Mouse (Mus musculus): ENCODE measurements around the gene Trpm2. TPM values are rescaled to one million over a fixed set of nuclear protein-coding genes. Genes with fewer than 3 reads are reported as not detected.

Gene Trpm2
- polyA plus RNA-seq, 1 experiment from 2014 or later, result 0.86 TPM

DNA sequence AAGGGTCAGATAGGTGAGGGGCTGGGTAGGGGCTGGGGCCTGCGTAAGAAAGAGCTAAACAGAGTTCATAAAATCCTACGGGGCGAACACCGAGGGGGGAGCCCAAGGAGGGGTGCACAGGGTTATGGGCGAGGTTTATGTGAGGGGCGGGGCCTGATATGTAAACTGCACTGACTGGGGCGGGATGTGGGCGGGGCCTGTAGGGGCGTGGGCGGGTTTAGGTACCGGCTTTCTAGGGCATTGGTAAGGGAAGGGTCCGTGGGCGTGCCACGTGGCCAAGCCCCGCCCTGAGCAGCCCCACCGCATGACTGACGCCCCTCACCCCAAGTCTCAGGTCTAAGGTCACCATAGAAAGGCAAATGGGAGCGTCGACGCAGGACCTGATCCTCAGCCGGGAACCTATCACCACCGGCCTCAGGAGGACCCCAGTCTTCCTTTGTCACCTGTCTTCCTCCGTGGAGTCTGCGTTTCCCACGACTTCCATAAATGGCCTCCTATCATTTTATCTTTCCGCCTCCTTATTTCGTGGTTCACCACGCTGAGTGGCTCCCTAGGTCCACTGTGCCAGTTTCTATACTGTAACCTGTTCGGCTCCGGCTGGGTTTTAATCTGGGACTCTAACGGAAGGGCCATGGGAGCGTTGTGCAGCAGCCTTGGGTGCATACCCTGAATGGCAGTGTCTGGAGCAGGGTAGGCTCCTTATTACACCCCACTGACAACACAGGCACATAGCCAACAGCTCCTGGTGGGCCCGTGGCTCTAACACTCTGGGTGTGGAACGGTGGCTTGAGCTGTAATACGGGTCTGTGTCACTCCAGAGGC is 67.3 kb downstream of the Trpm2 start:
- Histone ChIP-seq H3K4me2 (ENCODE audit: low read depth, low read length, severe bottlenecking) (peak overlapping the region; percentile 76), H3K36me3 (ENCODE audit: control insufficient read depth, insufficient read depth, low read length) (no peaks in the 10 kb centered on the region), H3K9me3 (ENCODE audit: control insufficient read depth, low read length) (no peaks in the 10 kb centered on the region), H3K4me1 (replicated peaks; ENCODE audit: control insufficient read depth, insufficient read depth, low read length) (0 out of 2 replicates have a peak, but pooled peaks cover 2% of the 10 kb centered on the region), H3K27ac (ENCODE audit: low read depth, low read length) (no peak overlapping the region), H3K27me3 (ENCODE audit: control insufficient read depth, insufficient read depth, low read length) (no peaks in the 10 kb centered on the region), H3K4me3 (ENCODE audit: low read depth, low read length) (peak overlapping the region; percentile 60), H3K9ac (ENCODE audit: low read length) (no peak overlapping the region)
- WGBS, result 6% methylated on average over 35 of the region's 35 CpGs
- DNase-seq (ENCODE audit: low spot score), result peak; percentile 91
- peak; percentile 85 for ATAC-seq (replicated peaks; ENCODE audit: low FRiP score)

DNA sequence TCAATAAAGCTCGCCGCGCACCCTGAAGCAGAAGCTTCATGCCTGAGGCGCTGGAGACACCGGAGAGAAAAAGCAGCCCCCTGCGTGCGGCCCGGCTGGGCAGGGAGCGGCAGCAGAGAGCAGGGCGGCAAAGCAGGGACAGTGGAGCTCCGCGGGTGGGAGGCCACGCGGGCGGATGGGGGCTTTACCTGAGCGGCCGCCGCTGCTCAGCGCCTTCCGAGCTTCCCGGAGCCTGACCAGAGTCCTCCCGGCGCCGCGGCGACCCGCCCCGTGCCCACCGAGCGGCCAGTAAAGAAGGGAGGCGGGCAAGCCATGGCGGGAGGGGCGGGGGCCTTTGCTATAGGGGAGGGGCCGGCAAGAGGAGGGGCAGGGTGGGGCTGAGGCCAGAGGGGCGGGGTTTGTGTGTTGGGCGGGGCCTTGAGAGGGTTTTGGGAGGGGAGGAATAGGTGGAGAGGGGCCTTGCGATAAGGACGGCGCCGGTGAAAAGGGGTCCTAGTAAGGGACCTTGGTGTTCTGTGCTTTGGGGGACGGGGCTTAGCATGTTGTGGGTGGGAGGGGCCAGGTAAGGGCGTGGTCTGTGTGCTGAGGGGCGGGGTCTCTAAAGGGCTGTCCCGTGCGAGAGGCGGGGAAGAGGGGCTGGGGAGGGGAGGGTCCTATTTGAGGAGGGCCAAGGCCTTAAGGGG is 68.0 kb downstream of the Trpm2 start, which contains the start of gene Lrrc3:
Gene Lrrc3 (minus strand): TSS at position 326 of the 683 bp plus-strand sequence.
- Histone ChIP-seq H3K9me3 (ENCODE audit: control insufficient read depth, low read length) (no peaks in the 10 kb centered on the region), H3K36me3 (ENCODE audit: control insufficient read depth, insufficient read depth, low read length) (no peaks in the 10 kb centered on the region), H3K4me3 (ENCODE audit: low read depth, low read length) (peak within 1 kb of the TSS; percentile 60), H3K4me1 (replicated peaks; ENCODE audit: control insufficient read depth, insufficient read depth, low read length) (0 out of 2 replicates have a peak, but pooled peaks cover 2% of the 10 kb centered on the region), H3K4me2 (ENCODE audit: low read depth, low read length, severe bottlenecking) (peak within 1 kb of the TSS; percentile 76), H3K27ac (ENCODE audit: low read depth, low read length) (no peak within 1 kb of the TSS), H3K27me3 (ENCODE audit: control insufficient read depth, insufficient read depth, low read length) (no peaks in the 10 kb centered on the region), H3K9ac (ENCODE audit: low read length) (peak within 1 kb of the TSS; percentile 66)
- peak; percentile 91 for DNase-seq (ENCODE audit: low spot score)
- ATAC-seq (replicated peaks; ENCODE audit: low FRiP score), result peak; percentile 81
- whole genome bisulfite sequencing, result under 1% methylated on average over 44 of the region's 46 CpGs

DNA sequence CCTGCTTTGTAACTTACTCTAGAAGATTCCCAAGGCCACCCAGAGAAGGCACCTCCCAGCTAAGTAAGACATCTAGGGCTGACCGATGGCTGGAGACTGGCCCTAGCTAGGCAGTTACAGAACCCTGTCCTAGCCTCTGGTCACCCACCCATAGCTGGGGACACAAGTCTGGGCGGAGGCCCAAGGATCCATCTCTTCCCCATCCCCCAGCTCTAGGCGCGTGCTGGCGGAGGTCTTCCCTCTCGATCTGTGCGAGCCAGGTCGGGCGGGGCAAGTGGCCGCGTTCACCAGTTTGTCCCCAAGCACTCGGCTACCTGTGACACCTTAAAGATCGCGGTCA is 68.5 kb downstream of the Trpm2 start:
- H3K9ac ChIP-seq (ENCODE audit: low read length), result peak overlapping the region; percentile 66
- ATAC-seq (replicated peaks; ENCODE audit: low FRiP score) (peak; percentile 45), DNase-seq (ENCODE audit: low spot score) (no peak)
- H3K27ac ChIP-seq (ENCODE audit: low read depth, low read length), result no peak overlapping the region
- 0 out of 2 replicates have a peak, but pooled peaks cover 2% of the 10 kb centered on the region for H3K4me1 ChIP-seq (replicated peaks; ENCODE audit: control insufficient read depth, insufficient read depth, low read length)
- H3K27me3 ChIP-seq (ENCODE audit: control insufficient read depth, insufficient read depth, low read length), result no peaks in the 10 kb centered on the region
- H3K4me2 ChIP-seq (ENCODE audit: low read depth, low read length, severe bottlenecking), result peak overlapping the region; percentile 76
- peak overlapping the region; percentile 60 for H3K4me3 ChIP-seq (ENCODE audit: low read depth, low read length)
- WGBS, result 1% methylated on average over 14 of the region's 14 CpGs
- no peaks in the 10 kb centered on the region for H3K36me3 ChIP-seq (ENCODE audit: control insufficient read depth, insufficient read depth, low read length)
- no peaks in the 10 kb centered on the region for H3K9me3 ChIP-seq (ENCODE audit: control insufficient read depth, low read length)

DNA sequence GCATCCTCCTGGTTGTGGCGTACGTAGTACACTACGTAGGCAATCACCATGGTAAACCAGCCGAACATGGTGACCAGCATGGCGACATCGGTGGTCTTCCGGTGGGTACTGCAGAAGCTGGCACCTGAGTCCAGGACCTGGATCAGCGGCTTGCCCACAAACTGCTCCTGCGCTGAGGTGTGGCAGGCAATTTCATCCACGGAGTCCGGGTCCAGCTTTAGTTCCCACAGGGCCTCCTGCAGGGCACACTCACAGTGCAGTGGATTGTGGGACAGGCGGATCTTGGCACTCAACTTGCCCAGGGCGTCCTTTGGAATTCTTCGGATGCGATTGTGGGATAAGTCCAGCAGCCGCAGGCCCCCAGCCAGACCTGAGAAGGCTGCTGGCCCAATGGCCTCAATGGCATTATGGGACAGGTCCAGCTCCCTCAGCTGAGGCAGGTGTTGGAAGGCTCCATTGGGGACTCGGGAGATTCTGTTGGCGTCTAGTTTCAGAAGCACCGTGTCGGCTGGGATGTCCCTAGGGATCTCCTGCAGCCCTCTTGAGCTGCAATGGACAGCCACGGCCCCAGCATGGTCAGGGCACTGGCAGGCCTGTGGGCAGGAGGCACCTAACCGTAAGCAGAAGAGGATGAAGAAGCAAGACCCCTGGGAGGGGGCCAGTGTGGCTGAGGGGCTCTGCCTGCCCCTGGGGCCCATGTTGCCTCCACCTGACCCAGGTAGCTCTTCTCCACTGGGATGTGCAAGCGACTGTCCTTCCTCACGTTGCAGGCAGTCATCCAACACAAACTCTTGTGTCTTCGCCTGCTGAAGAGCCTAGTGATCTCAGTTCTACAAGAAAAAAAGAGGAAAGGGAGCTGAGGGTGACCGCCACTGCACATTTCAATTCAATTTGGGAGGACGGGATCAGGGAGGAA is 69.2 kb downstream of the Trpm2 start:
- Histone ChIP-seq H3K4me2 (ENCODE audit: low read depth, low read length, severe bottlenecking) (no peak overlapping the region), H3K9ac (ENCODE audit: low read length) (no peak overlapping the region), H3K4me3 (ENCODE audit: low read depth, low read length) (no peak overlapping the region), H3K9me3 (ENCODE audit: control insufficient read depth, low read length) (no peaks in the 10 kb centered on the region), H3K27ac (ENCODE audit: low read depth, low read length) (no peak overlapping the region), H3K36me3 (ENCODE audit: control insufficient read depth, insufficient read depth, low read length) (no peaks in the 10 kb centered on the region), H3K27me3 (ENCODE audit: control insufficient read depth, insufficient read depth, low read length) (no peaks in the 10 kb centered on the region), H3K4me1 (replicated peaks; ENCODE audit: control insufficient read depth, insufficient read depth, low read length) (0 out of 2 replicates have a peak, but pooled peaks cover 2% of the 10 kb centered on the region)
- ATAC-seq (replicated peaks; ENCODE audit: low FRiP score) (no peak), DNase-seq (ENCODE audit: low spot score) (no peak)
- WGBS, result 87% methylated on average over 27 of the region's 27 CpGs

DNA sequence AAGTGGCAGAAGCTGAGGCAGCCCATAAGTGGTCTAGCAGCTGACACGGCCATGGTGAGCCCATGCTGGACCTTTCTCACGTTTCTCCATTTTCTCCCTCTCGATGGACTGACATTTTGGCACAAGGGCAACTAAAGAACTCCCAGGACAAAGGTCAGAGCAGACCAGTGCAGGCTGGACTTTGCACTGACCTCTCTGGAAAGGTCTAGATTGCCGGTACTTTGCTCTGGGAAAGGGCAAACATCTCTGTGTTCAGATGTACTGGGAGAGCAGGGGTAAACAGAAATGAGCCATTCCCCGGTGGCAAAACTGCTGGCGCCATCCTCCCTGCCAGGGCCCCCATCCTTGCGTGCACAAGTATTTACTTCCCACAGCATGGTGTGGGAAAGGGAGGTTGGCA is 70.2 kb downstream of the Trpm2 start:
- no peaks in the 10 kb centered on the region for H3K36me3 ChIP-seq (ENCODE audit: control insufficient read depth, insufficient read depth, low read length)
- ATAC-seq (replicated peaks; ENCODE audit: low FRiP score) (no peak), DNase-seq (ENCODE audit: low spot score) (no peak)
- no peak overlapping the region for H3K4me2 ChIP-seq (ENCODE audit: low read depth, low read length, severe bottlenecking)
- H3K9me3 ChIP-seq (ENCODE audit: control insufficient read depth, low read length), result no peaks in the 10 kb centered on the region
- H3K27ac ChIP-seq (ENCODE audit: low read depth, low read length), result no peak overlapping the region
- no peak overlapping the region for H3K9ac ChIP-seq (ENCODE audit: low read length)
- H3K4me3 ChIP-seq (ENCODE audit: low read depth, low read length), result no peak overlapping the region
- 85% methylated on average over 7 of the region's 7 CpGs for WGBS
- H3K4me1 ChIP-seq (replicated peaks; ENCODE audit: control insufficient read depth, insufficient read depth, low read length), result 0 out of 2 replicates have a peak, but pooled peaks cover 2% of the 10 kb centered on the region
- no peaks in the 10 kb centered on the region for H3K27me3 ChIP-seq (ENCODE audit: control insufficient read depth, insufficient read depth, low read length)

DNA sequence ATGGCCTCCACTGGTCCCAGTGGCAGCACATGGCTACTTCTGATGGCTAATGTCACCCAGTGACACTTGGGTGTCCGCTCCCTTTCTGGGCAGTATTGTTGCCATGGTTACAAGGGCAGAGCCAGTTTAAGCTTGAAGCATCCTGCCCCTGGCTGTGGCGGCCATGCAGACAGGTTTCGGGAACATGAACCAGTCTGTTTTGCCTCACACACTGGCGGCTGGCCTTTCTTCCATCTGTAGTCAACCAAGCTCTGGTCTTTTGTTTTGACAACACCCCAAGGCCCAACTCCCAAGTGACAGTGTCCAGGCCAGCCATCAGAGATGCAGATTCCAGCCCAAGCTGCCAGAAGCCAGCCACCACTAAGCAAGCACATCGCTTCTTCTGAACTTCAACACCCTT is 74.8 kb downstream of the Trpm2 start:
- no peak overlapping the region for H3K4me2 ChIP-seq (ENCODE audit: low read depth, low read length, severe bottlenecking)
- ATAC-seq (replicated peaks; ENCODE audit: low FRiP score) (no peak), DNase-seq (ENCODE audit: low spot score) (no peak)
- H3K4me1 ChIP-seq (replicated peaks; ENCODE audit: control insufficient read depth, insufficient read depth, low read length), result no peaks in the 10 kb centered on the region
- H3K27me3 ChIP-seq (ENCODE audit: control insufficient read depth, insufficient read depth, low read length), result no peaks in the 10 kb centered on the region
- no peaks in the 10 kb centered on the region for H3K36me3 ChIP-seq (ENCODE audit: control insufficient read depth, insufficient read depth, low read length)
- H3K27ac ChIP-seq (ENCODE audit: low read depth, low read length), result no peak overlapping the region
- H3K9me3 ChIP-seq (ENCODE audit: control insufficient read depth, low read length), result no peaks in the 10 kb centered on the region
- 66% methylated on average over 5 of the region's 5 CpGs for WGBS
- no peak overlapping the region for H3K9ac ChIP-seq (ENCODE audit: low read length)
- no peak overlapping the region for H3K4me3 ChIP-seq (ENCODE audit: low read depth, low read length)

DNA sequence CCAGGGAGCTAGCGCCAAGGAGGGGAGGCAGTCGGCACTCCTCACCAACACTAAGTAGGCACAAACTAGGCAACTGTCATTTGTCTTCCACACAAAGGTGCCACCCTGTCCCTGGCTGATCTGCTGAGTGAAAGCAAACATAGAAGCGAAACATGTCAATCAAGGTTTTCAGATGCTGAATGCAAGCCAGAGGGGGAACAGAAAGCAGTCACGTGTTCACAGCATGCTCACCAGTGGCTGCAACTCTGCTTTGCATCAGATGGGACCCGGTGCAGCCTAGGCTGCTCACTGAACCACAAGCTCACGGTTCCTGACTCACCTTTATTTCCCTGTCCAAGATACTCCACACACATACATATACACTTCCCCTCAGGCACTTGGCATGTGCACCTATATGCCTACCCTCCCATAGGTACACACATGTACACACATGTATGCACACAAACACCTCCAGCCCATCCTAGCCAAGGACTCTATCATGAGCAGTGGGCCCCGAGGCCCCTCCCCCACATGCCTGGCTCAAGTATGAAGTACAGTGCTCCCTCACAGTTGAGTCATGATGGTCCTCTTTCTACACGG is 79.3 kb downstream of the Trpm2 start:
- Histone ChIP-seq H3K4me1 (replicated peaks; ENCODE audit: control insufficient read depth, insufficient read depth, low read length) (no peaks in the 10 kb centered on the region), H3K27me3 (ENCODE audit: control insufficient read depth, insufficient read depth, low read length) (no peaks in the 10 kb centered on the region), H3K9ac (ENCODE audit: low read length) (no peak overlapping the region), H3K4me2 (ENCODE audit: low read depth, low read length, severe bottlenecking) (no peak overlapping the region), H3K36me3 (ENCODE audit: control insufficient read depth, insufficient read depth, low read length) (no peaks in the 10 kb centered on the region), H3K9me3 (ENCODE audit: control insufficient read depth, low read length) (no peaks in the 10 kb centered on the region; the same call in 1 of the 2 replicates), H3K27ac (ENCODE audit: low read depth, low read length) (no peak overlapping the region), H3K4me3 (ENCODE audit: low read depth, low read length) (no peak overlapping the region)
- ATAC-seq (replicated peaks; ENCODE audit: low FRiP score) (no peak), DNase-seq (ENCODE audit: low spot score) (no peak)
- WGBS, result 85% methylated on average over 8 of the region's 8 CpGs
